Mouse (Mus musculus) heart, embryonic 13.5 days (tissue): ENCODE results near the gene Lrch1. TPM values are rescaled to one million over a fixed set of nuclear protein-coding genes. Genes with fewer than 3 reads are reported as not detected.

Experiments
- ATAC-seq: fragments of 200-750 bp; cut with Nextera tagmentation; 2 replicates; pipeline ENCODE4 v1.8.0; 2017; ENCODE audit warnings: moderate TSS enrichment; ENCODE audit not compliant: insufficient number of reproducible peaks, low FRiP score, low TSS enrichment; ENCODE audit errors: extremely low read depth
- H3K27ac ChIP-seq: fragments of 300-500 bp; sonication (generic); replicated peaks from 2 replicates; pipeline ENCODE4 v1.5.1; 2015; ENCODE audit warnings: moderate library complexity, mild to moderate bottlenecking, inconsistent platforms
- H3K27me3 ChIP-seq: fragments of 300-500 bp; sonication (generic); replicated peaks from 2 replicates; pipeline ENCODE4 v1.6.1; 2015; ENCODE audit warnings: mild to moderate bottlenecking, inconsistent platforms
- H3K36me3 ChIP-seq: fragments of 300-500 bp; sonication (generic); 2 replicates; pipeline ENCODE4 v1.6.1; 2015; ENCODE audit warnings: mild to moderate bottlenecking, inconsistent platforms
- H3K4me1 ChIP-seq: fragments of 300-500 bp; sonication (generic); 2 replicates; pipeline ENCODE4 v1.6.1; 2015; ENCODE audit warnings: inconsistent platforms
- H3K4me2 ChIP-seq: fragments of 300-500 bp; sonication (generic); 2 replicates; pipeline ENCODE4 v1.6.1; 2015; ENCODE audit warnings: inconsistent platforms, mild to moderate bottlenecking, moderate library complexity
- H3K4me3 ChIP-seq: fragments of 300-500 bp; sonication (generic); 2 replicates; pipeline ENCODE4 v1.5.1; 2015; ENCODE audit warnings: moderate library complexity, mild to moderate bottlenecking, inconsistent platforms
- H3K9ac ChIP-seq: fragments of 300-500 bp; sonication (generic); 2 replicates; pipeline ENCODE4 v1.6.1; 2015; ENCODE audit warnings: inconsistent platforms, mild to moderate bottlenecking, moderate library complexity
- H3K9me3 ChIP-seq: fragments of 300-500 bp; sonication (generic); 2 replicates; pipeline ENCODE4 v1.6.1; 2016; ENCODE audit warnings: inconsistent platforms
- WGBS: fragments of 180-500 bp; shearing (Covaris S2); methylation state at CpG from one replicate; pipeline ENCODE4 v1.1.7; 2015; ENCODE audit warnings: mixed read lengths; 5-methylcytosine and 5-hydroxymethylcytosine counted together
- polyA plus RNA-seq: library from polyadenylated mRNA; unstranded; fragments of >200 nt; fragmentation: Nextera tagmentation; extraction: Ambion mirVana; gene quantifications from 2 replicates; pipeline ENCODE4 v1.2.1, GENCODE M21; 2015

Gene Lrch1
- polyA plus RNA-seq, 1 experiment from 2014 or later: 9.1 TPM

GRCm38 (mm10) chr14:74884920-74885319 is 62.8 kb downstream of the Lrch1 start:
- peaks cover 64% of the 10 kb centered on the region for H3K4me1 ChIP-seq
- peak overlapping the region; percentile 54; the same call in 1 of the 2 replicates for H3K27ac ChIP-seq
- WGBS: 65% methylated on average over 7 of the region's 7 CpGs
- peak overlapping the region; percentile 47; the same call in 1 of the 2 replicates for H3K4me2 ChIP-seq
- H3K36me3 ChIP-seq: no peaks in the 10 kb centered on the region
- no peaks in the 10 kb centered on the region for H3K9me3 ChIP-seq
- H3K4me3 ChIP-seq: no peak overlapping the region
- H3K9ac ChIP-seq: no peak overlapping the region
- ATAC-seq: no peak
- no peaks in the 10 kb centered on the region for H3K27me3 ChIP-seq

- no peak for ATAC-seq
- H3K9ac ChIP-seq: peak overlapping the region; percentile 59
- WGBS: 22% methylated on average over 13 of the region's 13 CpGs
Observed at GRCm38 (mm10) chr14:74884024-74884680, 63.5 kb downstream of the Lrch1 start.

GRCm38 (mm10) chr14:74883204-74883603 is 64.5 kb downstream of the Lrch1 start:
- H3K9ac ChIP-seq: no peak overlapping the region
- H3K36me3 ChIP-seq: no peaks in the 10 kb centered on the region
- H3K4me2 ChIP-seq: peak overlapping the region; percentile 45
- H3K4me1 ChIP-seq: peaks cover 55% of the 10 kb centered on the region
- H3K27me3 ChIP-seq: no peaks in the 10 kb centered on the region
- 34% methylated on average over 11 of the region's 11 CpGs for WGBS
- no peak overlapping the region for H3K4me3 ChIP-seq
- H3K9me3 ChIP-seq: no peaks in the 10 kb centered on the region
- no peak for ATAC-seq
- H3K27ac ChIP-seq: peak overlapping the region; percentile 21

More at GRCm38 (mm10) chr14:74884024-74884680, 63.5 kb downstream of the Lrch1 start:
- Histone ChIP-seq H3K4me3 (peak overlapping the region; percentile 7; the same call in 1 of the 2 replicates), H3K36me3 (no peaks in the 10 kb centered on the region), H3K27me3 (no peaks in the 10 kb centered on the region), H3K4me1 (peaks cover 56% of the 10 kb centered on the region), H3K4me2 (peak overlapping the region; percentile 47), H3K9me3 (no peaks in the 10 kb centered on the region), H3K27ac (peak overlapping the region; percentile 54)

GRCm38 (mm10) chr14:74882754-74883153 is 64.9 kb downstream of the Lrch1 start:
- no peak overlapping the region for H3K4me3 ChIP-seq
- H3K4me2 ChIP-seq: peak overlapping the region; percentile 45
- H3K4me1 ChIP-seq: peaks cover 60% of the 10 kb centered on the region
- no peaks in the 10 kb centered on the region for H3K27me3 ChIP-seq
- no peak overlapping the region for H3K9ac ChIP-seq
- 45% methylated on average over 3 of the region's 3 CpGs for WGBS
- H3K27ac ChIP-seq: peak overlapping the region; percentile 21
- H3K9me3 ChIP-seq: no peaks in the 10 kb centered on the region
- ATAC-seq: no peak
- no peaks in the 10 kb centered on the region for H3K36me3 ChIP-seq

GRCm38 (mm10) chr14:74880868-74881267 is 66.8 kb downstream of the Lrch1 start:
- WGBS: 87% methylated on average over 10 of the region's 10 CpGs
- Histone ChIP-seq H3K4me3 (no peak overlapping the region), H3K9me3 (no peaks in the 10 kb centered on the region), H3K27me3 (no peaks in the 10 kb centered on the region), H3K9ac (no peak overlapping the region), H3K27ac (no peak overlapping the region), H3K36me3 (no peaks in the 10 kb centered on the region), H3K4me2 (no peak overlapping the region), H3K4me1 (peaks cover 56% of the 10 kb centered on the region)
- no peak for ATAC-seq

- no peak overlapping the region for H3K4me3 ChIP-seq
- no peak overlapping the region for H3K4me2 ChIP-seq
- H3K9me3 ChIP-seq: no peaks in the 10 kb centered on the region
- H3K27me3 ChIP-seq: no peaks in the 10 kb centered on the region
- peaks cover 43% of the 10 kb centered on the region for H3K4me1 ChIP-seq
- no peak overlapping the region for H3K9ac ChIP-seq
- 76% methylated on average over 10 of the region's 10 CpGs for WGBS
- H3K36me3 ChIP-seq: no peaks in the 10 kb centered on the region
- ATAC-seq: no peak
- H3K27ac ChIP-seq: no peak overlapping the region
Observed at GRCm38 (mm10) chr14:74879480-74879879, 68.2 kb downstream of the Lrch1 start.

GRCm38 (mm10) chr14:74877287-74877686 is 70.4 kb downstream of the Lrch1 start:
- H3K4me3 ChIP-seq: no peak overlapping the region
- no peak overlapping the region for H3K9ac ChIP-seq
- H3K4me2 ChIP-seq: 0 out of 2 replicates have a peak overlapping the region, but pooled peaks have one; percentile 8
- WGBS: 41% methylated on average over 5 of the region's 5 CpGs
- no peaks in the 10 kb centered on the region for H3K36me3 ChIP-seq
- peak overlapping the region; percentile 53 for H3K27ac ChIP-seq
- ATAC-seq: no peak
- peaks cover 33% of the 10 kb centered on the region for H3K4me1 ChIP-seq
- no peaks in the 10 kb centered on the region for H3K9me3 ChIP-seq
- no peaks in the 10 kb centered on the region for H3K27me3 ChIP-seq

- Histone ChIP-seq H3K9me3 (no peaks in the 10 kb centered on the region), H3K27me3 (no peaks in the 10 kb centered on the region), H3K9ac (peak overlapping the region; percentile 42; the same call in 1 of the 2 replicates), H3K4me3 (no peak overlapping the region), H3K27ac (peak overlapping the region; percentile 85), H3K4me1 (peaks cover 70% of the 10 kb centered on the region), H3K36me3 (no peaks in the 10 kb centered on the region), H3K4me2 (peak overlapping the region; percentile 31)
- ATAC-seq: no peak; the same call in 1 of the 2 replicates
- WGBS: 21% methylated on average over 4 of the region's 4 CpGs
Observed at GRCm38 (mm10) chr14:74871220-74871619, 76.5 kb downstream of the Lrch1 start.

- Histone ChIP-seq H3K27ac (peak overlapping the region; percentile 71), H3K36me3 (no peaks in the 10 kb centered on the region), H3K27me3 (no peaks in the 10 kb centered on the region), H3K4me3 (no peak overlapping the region), H3K4me1 (peaks cover 86% of the 10 kb centered on the region), H3K4me2 (no peak overlapping the region), H3K9me3 (no peaks in the 10 kb centered on the region), H3K9ac (no peak overlapping the region)
- 56% methylated on average over 4 of the region's 4 CpGs for WGBS
- no peak for ATAC-seq
Observed at GRCm38 (mm10) chr14:74868902-74869230, 78.8 kb downstream of the Lrch1 start.

- WGBS: 42% methylated on average over 2 of the region's 2 CpGs
- Histone ChIP-seq H3K4me1 (peaks cover 85% of the 10 kb centered on the region), H3K4me2 (peak overlapping the region; percentile 54), H3K27me3 (no peaks in the 10 kb centered on the region), H3K9me3 (no peaks in the 10 kb centered on the region), H3K36me3 (no peaks in the 10 kb centered on the region), H3K4me3 (no peak overlapping the region), H3K27ac (peak overlapping the region; percentile 71), H3K9ac (no peak overlapping the region)
- no peak for ATAC-seq
Observed at GRCm38 (mm10) chr14:74868188-74868901, 79.3 kb downstream of the Lrch1 start.

GRCm38 (mm10) chr14:74867076-74868042 is 80.3 kb downstream of the Lrch1 start:
- Histone ChIP-seq H3K9ac (peak overlapping the region; percentile 67), H3K4me1 (peaks cover 86% of the 10 kb centered on the region), H3K9me3 (no peaks in the 10 kb centered on the region), H3K27me3 (no peaks in the 10 kb centered on the region), H3K27ac (peak overlapping the region; percentile 71), H3K4me2 (peak overlapping the region; percentile 54), H3K4me3 (no peak overlapping the region), H3K36me3 (no peaks in the 10 kb centered on the region)
- no peak for ATAC-seq
- 54% methylated on average over 20 of the region's 20 CpGs for WGBS
